Mouse (Mus musculus) thymus, postnatal 10 days (tissue): ENCODE measurements around the gene Gm8297.
"Not testable (repeated sequence)": the region's sequence is repeated elsewhere in the genome, so short reads cannot be mapped to it uniquely, and the experiment has no call there.

Source experiments
- DNase-seq, 2 experiments: peaks; one replicate each; pipeline ENCODE4 v3.0.0; 2021; ENCODE audit warnings: low spot score in 2 of 2

The Gm8297 gene

DNA sequence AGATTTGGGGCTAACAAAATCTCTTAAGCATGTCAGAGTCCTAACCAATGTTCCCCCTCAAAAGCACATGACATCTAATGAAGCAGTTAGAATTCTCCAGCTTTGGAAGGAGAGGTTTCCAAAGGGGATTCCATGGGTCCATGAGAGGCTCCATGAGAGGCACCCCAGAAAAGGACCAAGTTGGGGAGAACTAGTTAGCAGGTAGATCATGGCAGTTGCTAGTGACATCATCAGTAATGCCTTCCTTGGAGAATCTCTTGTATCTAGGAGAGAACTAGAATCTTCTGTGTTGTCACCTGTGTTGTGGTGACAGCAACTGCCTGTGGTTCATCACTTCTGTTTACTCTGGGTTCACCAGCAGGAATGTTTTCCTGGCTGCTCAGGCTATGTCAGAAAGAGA is at the start of gene Gm8297:
Gene Gm8297 (plus strand): TSS at position 301 of the 400 bp plus-strand sequence.
- DNase-seq = not testable (repeated sequence)

DNA sequence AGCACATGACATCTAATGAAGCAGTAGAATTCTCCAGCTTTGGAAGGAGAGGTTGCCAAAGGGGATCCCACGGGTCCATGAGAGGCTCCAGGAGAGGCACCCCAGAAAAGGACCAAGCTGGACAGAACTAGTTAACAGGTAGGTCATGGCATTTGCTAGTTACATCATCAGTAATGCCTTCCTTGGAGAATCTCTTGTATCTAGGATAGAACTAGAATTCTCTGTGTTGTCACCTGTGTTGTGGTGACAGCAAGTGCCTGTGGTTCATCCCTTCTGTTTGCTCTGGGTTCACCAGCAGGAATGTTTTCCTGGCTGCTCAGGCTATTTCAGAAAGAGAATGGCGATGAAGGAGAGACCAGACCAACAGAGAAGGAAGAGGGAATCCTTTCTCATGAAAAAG is 31.9 kb downstream of the Gm8297 start, which contains the start of gene Gm3298:
Gene Gm3298 (plus strand): TSS at position 301 of the 400 bp plus-strand sequence.
- DNase-seq = not testable (repeated sequence)
